Mouse (Mus musculus): ENCODE measurements around the gene Mon2.

DNA sequence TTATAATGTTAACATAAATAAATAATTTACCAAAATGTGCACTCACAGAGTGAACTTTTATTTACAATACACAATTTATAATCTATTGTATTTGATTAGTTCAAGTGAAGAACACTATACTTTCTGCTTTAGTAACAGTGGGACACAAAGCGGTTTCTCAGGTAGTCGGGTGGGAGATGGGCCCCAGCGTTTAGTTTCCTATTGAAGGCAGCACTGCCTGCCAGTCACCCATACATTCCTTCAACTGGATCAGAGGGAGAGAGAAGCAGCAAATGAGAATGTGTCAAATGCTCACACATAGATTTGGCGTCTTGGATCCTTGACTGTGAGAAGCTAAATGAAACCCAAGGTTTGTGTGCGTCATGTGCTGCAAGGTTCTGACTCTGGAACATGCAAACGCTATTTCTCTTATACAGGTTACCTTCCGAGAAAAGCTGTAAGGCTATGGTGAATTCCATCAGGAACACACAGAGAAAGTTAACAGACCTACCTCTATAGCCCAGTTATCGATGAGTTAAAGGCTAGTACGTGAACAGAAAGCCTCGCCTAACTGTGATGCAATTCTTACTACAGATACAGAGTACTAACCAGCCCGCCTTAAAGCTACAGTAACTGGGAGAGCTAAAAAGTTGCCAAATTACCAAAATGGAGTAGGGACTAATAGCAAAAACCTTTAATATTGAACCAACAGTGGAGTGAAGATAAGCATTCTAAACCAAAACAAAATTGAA is 35.9 kb upstream of the Mon2 start:
- TF ChIP-seq HCFC1 (IDR thresholded peaks at IDR 0.05; ENCODE audit: borderline replicate concordance, insufficient read depth, low read length) (no peak), MAFK (IDR thresholded peaks at IDR 0.05; ENCODE audit: insufficient read depth, low read depth, low read length) (no peak)

Data from ES-E14 (cell line).